Mouse (Mus musculus): Measurements from ENCODE around the gene Lcat.

Lcat gene

DNA sequence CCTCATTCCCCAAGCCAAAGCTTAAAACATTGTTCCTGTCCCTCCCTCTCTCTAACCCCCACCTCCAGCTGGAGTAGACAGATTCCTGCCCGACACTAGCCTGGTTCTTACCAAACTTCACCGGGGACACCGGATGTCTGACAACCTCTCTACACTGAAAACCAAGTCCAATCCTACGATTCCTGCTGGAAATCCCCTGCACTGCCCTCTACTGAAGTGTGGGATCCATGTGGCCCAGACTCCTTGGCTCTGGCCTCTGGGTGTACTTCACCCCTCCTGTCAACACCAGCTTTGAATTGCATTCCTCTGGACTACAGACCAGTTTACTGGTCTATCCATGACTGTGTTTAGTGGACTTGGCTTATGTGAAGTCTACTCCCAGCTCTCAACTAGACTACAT, 13.4 kb upstream of the Lcat start:
- in situ Hi-C loops (cut with MboI; ENCODE audit: low pct_unique_long_range_greater_than_20kb in 1 of 2, low sequenced_read_pairs in 2 of 2, unreplicated experiment in 1 of 2), result no loop called here

DNA sequence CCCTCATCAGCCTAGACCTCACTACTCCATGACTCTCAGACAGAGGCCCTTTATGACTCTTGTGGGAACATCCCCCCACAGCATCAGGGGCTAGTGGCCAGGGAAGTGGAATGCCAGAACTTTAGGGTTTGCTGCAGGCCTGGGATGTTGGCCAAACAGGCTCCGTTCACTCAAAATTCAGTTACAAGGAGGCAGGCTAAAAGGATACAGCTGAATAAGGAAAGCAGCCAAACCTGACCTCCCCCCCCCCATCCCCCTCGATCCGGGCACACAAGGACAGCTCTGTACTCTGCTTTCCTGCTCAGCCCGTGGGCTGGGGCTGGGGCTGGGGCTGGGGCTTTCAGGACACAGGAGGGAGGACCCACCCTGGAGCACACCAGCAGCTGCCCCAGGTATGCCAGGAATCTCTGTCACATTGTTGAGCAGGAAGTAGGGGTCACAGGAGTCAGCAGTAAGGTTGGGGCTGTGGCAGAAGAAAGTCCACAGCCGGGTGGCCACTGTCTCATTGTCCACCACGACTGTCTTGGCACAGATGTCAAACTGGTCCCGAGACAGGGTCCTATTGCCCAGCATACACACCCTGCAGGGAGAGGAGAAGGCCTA, 8.0 kb upstream of the Lcat start:
- in situ Hi-C loops (cut with MboI; ENCODE audit: low pct_unique_long_range_greater_than_20kb in 1 of 2, low sequenced_read_pairs in 2 of 2, unreplicated experiment in 1 of 2), result no loop called here

DNA sequence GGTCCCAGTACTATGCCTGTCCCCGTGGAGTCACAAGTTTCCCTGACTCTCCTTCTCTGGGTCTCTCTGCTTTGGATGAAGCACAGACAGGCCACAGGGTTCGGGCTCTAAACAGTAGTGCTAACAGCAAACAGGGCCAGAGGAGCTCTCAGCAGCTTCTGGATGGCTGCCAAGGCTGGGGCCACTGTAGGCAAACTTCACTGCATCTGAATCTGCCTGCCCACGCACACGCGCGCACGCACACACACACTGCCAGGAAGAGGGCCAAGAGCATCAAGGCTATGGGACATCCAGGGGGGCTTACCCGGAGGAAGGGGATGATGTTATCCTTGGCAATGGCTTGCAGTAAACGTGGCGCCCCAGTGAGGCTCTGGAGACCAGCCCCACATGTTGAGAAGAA, 6.2 kb upstream of the Lcat start:
- in situ Hi-C loops (cut with MboI; ENCODE audit: low pct_unique_long_range_greater_than_20kb in 1 of 2, low sequenced_read_pairs in 2 of 2, unreplicated experiment in 1 of 2), result no loop called here

DNA sequence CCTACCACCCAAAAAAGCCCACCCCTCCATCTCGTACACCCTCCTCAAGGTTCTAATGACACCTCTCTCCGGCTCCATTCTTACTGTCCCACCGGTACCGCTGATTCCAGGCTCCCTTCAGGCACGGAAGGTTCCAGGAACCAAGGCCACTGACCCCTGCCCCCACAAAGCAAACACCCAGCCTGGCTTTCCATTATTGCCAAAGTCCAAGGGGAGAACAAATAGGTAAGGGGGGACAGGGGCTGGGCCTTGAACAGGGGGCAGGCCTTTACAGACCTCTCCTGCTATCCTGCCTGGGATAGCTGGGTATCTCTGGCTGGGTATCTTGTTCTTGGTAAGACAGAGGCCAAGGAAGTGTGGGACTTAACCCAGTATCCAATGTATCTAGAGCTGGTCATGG, 640 bp downstream of the Lcat start:
- in situ Hi-C loops (cut with MboI; ENCODE audit: low pct_unique_long_range_greater_than_20kb in 1 of 2, low sequenced_read_pairs in 2 of 2, unreplicated experiment in 1 of 2), result no loop called here

DNA sequence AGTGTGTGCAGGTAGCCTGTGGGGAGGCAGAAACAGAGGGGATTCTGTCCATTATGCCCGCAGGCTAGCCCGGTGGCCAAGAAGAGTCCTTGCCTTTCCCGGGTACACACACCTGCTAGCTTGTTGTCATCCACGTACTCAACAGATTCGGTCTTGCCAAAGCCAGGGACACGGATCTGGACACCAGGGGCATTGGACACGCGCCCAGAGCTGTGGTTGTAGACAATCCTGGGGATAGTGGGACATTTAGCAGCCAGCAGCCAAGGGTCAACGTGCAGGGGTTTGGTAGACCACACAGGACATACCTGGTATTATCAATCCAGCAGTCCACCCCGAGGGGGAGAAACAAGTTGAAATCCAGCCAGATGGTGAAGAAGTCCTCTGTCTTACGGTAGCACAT, 1.2 kb downstream of the Lcat start:
- in situ Hi-C loops (cut with MboI; ENCODE audit: low pct_unique_long_range_greater_than_20kb in 1 of 2, low sequenced_read_pairs in 2 of 2, unreplicated experiment in 1 of 2), result no loop called here

DNA sequence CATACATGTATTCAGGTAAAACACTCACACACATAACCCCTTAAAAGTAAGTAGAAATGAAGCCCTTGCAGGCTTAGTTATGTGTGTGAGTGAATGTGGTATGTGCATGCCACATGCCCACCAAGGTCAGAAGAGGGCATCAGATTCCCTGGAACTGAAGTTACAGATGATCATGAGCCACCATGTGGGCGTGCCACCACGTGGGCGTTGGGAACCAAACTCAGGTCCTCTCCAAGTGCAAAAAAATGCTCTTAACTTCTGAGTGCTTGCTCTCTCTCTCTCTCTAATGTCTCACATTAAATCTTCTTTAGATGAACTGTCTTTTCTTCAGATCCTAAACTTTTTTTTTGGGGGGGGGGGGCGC, 4.9 kb downstream of the Lcat start, which contains the start of gene Psmb10:
Psmb10 (minus strand) TSS at position 139 of the 364 bp plus-strand sequence.
- in situ Hi-C loops (cut with MboI; ENCODE audit: low pct_unique_long_range_greater_than_20kb in 1 of 2, low sequenced_read_pairs in 2 of 2, unreplicated experiment in 1 of 2), result no loop called here

DNA sequence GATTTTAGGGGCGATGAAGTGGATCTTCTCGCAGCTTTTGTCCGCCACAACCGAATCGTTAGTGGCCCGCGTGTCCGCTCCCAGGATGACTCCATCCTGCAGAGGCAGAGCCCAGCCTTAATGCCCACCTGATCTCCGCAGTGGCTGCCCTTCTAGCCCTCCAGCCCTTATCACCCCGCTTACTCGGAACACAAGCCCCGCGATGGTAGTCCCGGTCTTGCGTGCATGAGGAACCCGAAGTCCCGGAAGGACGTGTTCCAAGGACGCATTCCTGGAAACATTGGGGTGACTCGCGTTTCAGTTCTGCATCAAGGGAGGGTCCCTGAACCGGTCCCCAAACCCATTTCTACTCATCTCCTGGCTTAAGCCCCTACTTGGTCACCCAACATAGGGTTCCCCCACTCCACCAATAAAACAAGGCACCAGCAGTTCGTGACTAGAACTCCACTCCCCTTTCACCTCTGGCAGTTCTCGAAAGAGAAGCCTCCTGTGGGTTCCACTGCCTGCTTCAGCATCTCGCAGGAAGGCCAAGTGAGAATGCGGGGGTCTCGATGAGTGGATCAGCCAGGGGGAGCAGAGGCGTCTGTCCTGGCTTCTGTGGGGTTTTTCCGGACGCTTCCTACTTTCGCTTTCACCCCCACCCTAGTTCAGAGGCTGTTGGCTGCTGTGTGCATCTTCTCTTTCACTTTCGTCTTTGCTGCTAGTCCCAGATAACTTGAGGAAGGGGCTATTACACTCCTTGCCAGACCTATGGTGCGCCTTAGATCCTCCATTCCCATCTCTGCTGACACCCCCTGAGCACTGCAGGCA, 5.5 kb downstream of the Lcat start:
- in situ Hi-C loops (cut with MboI; ENCODE audit: low pct_unique_long_range_greater_than_20kb in 1 of 2, low sequenced_read_pairs in 2 of 2, unreplicated experiment in 1 of 2), result no loop called here

DNA sequence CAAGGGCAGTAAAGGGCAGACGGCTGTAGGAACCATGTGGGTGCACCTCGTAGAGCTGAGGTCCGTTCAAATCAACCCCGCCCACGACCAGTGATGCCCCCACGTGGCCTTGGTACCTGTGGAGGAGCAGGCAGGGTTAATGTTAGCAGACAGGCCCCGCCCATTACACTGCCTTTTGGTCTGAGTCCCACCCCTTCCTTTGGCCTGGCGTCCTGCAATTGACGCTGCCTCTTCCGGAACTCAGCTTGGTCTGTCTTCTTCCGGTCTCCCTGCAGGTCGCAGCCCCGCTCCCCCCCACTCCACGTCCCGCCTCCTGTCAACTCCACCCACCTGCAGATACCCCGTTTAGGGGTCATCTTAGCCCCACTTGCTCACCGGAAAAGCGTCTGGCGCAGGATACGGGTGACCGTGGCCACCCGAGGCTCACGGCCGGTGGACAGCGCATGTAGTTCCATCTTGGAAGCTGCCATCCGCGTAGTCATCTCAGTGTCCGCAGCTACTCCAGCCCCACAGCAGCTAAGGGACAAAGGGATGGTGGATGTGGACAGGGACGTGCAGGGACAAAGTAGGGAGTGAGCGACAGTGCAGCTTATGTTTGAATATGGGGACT, 6.2 kb downstream of the Lcat start:
- in situ Hi-C loops (cut with MboI; ENCODE audit: low pct_unique_long_range_greater_than_20kb in 1 of 2, low sequenced_read_pairs in 2 of 2, unreplicated experiment in 1 of 2), result no loop called here

DNA sequence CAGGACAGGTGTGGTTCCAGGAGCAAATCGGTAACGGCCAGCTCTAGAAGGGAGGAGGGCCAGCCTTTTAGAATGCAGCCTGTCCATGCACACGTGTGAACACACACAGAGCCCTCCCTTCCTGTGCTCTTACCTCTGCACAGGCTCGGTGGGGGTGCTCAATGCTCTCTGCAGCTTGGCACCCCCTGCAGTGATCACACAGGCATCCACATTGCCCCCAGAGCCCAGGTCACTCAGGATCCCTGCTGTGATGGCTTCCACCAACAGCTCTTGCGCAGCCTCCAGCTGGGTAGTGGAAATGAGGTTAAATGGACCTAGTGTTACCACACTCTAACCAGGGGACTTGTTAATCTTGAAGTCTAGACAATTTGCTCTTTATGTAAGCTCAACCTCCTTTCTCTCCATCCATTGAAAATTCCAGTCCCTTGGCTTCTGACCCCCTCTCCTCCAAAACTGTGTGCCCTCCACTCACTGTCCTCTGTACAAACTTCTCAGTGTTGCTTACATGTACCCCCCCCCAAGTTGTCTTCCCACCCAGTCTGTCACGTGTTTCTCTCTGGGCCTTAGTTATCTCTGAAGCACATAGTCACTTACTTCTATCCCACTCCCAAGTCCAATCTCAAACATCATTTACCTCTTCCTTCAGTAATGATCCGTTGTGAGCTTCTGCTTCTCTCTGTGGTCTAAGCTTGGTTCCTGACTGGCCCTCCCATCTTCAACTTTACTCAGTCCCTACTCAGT, 7.1 kb downstream of the Lcat start:
- in situ Hi-C loops (cut with MboI; ENCODE audit: low pct_unique_long_range_greater_than_20kb in 1 of 2, low sequenced_read_pairs in 2 of 2, unreplicated experiment in 1 of 2), result no loop called here

DNA sequence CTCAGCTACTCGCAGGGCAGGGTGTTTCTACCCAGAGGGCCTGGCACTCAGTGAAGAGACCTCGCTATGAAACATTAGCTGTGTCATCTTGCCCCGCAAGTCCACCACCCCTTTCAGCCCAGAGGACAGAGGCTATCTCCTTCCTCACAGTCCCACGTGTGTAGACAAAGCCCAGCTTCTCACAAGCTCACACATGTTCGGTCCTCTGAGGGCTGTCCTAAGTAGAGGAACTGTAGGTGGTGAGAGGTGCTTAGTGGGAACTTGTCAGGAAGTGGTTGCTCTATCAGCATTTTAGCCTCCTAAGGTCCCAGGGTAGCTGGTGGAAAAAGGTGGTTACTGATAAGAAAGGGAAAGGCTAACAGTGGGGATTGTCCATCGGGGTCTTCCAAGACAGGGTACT, 8.1 kb downstream of the Lcat start:
- in situ Hi-C loops (cut with MboI; ENCODE audit: low pct_unique_long_range_greater_than_20kb in 1 of 2, low sequenced_read_pairs in 2 of 2, unreplicated experiment in 1 of 2), result no loop called here

DNA sequence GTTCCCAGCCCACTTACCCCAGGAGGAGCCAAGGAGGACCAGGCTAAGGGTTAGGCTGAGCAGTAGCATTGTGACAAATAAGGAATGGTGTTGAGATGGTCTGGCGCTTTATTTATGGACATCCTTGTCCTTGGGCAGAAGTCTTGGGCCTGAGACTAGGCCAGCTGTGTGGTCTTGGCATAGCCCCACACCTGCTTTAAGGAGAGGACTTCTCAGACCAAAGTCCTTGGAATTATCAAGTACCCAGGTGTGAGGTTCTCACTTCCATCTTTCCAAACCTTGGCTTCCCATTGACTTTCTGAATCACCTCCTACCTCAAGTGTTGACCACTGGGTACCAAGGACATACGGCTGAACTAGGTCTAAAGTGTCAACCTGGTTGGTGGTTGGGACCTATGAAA, 9.4 kb downstream of the Lcat start, which contains the start of gene Ctrl:
Ctrl (minus strand) TSS at position 101 of the 400 bp plus-strand sequence.
- in situ Hi-C loops (cut with MboI; ENCODE audit: low pct_unique_long_range_greater_than_20kb in 1 of 2, low sequenced_read_pairs in 2 of 2, unreplicated experiment in 1 of 2), result no loop called here

DNA sequence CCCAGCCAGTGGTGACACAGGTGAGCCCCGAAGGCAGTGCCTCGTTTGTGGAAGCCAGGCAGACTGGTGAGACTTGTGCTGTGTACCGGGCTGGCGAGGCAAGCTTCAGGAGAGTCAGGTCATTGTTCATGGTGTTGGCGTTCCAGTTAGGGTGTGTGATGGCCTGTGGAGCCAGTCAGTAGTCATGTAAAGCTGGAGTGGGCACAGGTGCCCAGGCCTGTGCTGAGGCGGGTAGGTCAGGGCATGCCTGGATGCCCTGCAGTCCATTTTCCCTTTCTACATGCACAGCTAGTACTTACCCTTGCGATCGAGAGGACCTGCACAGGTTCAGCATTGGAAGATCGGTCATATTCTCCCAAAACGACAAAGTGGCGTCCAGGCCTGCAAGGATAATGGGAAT, 10.7 kb downstream of the Lcat start:
- in situ Hi-C loops (cut with MboI; ENCODE audit: low pct_unique_long_range_greater_than_20kb in 1 of 2, low sequenced_read_pairs in 2 of 2, unreplicated experiment in 1 of 2), result no loop called here

DNA sequence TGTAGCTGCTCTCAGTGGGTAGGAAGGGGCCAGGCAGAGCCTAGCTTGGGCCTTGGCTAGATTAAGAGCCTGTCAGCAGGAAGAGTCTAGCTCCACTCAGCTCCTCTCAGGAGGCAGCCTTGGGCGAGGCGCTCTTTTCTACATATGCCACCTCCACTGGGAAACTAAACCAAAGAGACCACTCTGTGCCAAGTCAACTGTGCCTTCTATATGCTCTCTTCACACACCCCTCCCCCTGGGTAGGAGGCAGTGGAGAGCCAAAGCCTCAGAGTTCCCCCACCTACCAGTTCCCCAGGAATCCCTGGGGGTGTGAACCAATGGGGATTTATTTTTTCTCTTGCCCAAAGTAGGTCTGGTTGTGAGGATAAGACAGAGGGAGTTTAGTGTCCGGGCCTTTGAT, 11.9 kb downstream of the Lcat start:
- in situ Hi-C loops (cut with MboI; ENCODE audit: low pct_unique_long_range_greater_than_20kb in 1 of 2, low sequenced_read_pairs in 2 of 2, unreplicated experiment in 1 of 2), result no loop called here

DNA sequence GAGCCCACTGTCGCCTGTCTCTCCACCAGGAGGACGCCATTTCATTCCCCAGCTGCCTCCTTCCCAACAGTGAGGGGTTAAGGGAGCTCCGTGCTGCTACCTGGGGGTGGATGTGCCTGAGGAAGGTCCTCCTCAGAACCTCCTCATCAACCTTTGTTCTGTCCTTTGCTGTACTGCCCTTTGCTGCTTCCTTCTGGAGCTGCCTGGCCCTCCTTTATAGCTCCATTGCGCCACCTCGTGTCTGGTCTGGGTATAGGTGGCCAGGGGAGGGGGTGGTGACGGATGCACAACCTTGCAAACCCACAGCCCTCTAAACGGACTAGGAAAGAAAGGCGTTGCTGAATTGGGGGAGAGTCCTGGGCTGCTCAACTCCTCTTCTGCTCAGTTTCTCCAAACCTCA, 12.6 kb downstream of the Lcat start:
- in situ Hi-C loops (cut with MboI; ENCODE audit: low pct_unique_long_range_greater_than_20kb in 1 of 2, low sequenced_read_pairs in 2 of 2, unreplicated experiment in 1 of 2), result no loop called here

DNA sequence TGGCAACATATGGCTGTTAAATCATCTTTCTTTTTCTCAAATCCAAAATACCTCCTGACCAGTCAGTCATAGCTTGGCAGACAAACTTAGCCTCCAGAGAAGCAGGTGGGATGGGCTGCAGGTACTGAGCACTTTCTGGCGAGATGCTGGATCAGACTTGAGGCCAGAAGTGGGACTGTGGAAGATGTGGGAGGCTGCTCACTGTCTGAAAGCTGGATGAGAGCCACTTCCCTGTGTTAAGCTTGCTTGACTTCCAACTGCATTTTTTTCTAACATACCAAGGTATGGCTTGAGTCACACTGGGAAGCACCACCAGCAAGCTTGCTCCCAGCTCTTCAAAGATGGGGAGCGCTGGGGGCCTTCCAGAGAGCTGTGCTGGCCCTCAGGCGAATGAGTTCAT, 18.1 kb downstream of the Lcat start:
- in situ Hi-C loops (cut with MboI; ENCODE audit: low pct_unique_long_range_greater_than_20kb in 1 of 2, low sequenced_read_pairs in 2 of 2, unreplicated experiment in 1 of 2), result loop anchor here in 1 of 2 experiments (10.0 kb wide), 1 partner anchor 210 kb away; no protein-coding TSS in a partner anchor

DNA sequence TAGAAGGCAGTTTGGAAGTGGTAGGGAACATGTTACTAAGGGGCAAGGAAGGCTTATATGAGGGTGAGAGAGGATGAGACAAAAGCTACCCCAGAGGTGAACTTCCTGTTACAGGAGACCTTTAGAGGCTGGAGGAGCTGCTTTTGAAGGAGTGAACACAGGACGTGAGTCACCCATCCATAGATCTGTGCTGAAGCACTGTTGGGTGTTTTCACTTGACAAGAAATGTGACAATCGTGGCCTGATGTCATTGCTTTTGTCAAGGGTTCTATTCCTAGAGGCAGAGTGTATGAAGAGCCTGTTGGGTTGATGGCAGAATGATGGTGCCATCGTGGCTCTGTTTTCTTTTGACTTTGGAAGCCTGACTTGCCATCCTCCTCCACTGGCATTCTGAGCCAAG, 23.8 kb downstream of the Lcat start:
- in situ Hi-C loops (cut with MboI; ENCODE audit: low pct_unique_long_range_greater_than_20kb in 1 of 2, low sequenced_read_pairs in 2 of 2, unreplicated experiment in 1 of 2), result no loop called here

DNA sequence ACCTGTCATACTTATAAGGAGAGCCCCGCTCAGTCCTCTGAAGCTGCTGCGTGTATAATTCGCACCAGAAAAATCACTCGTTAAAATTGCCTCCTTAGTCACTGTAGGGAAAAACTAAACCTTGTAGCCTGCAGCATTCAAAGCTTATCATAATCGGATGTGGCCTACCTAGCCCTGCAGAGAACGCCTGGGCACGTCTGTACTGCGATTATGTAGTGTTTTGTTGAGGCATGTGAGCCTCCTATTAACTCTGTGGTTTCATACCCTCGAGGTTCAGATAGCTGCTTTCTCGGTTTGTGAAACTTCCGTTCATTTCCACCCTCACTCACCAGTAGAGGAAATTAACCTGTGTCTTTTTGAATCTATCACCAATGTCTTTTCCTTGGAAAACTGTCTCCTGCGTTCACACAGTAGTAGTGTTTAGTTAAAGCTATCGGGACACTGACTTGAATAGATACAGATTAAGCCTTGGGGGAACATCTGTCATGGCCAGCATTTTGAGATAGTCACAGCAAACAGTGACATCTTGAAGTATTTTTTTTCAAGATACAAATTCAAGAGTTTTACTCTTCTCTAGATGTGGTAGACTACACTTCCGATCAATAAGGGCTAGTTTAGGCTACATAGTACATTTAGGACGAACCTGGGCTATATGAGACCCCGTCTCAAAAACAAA, 42.1 kb downstream of the Lcat start:
- in situ Hi-C loops (cut with MboI; ENCODE audit: low pct_unique_long_range_greater_than_20kb in 1 of 2, low sequenced_read_pairs in 2 of 2, unreplicated experiment in 1 of 2), result no loop called here

DNA sequence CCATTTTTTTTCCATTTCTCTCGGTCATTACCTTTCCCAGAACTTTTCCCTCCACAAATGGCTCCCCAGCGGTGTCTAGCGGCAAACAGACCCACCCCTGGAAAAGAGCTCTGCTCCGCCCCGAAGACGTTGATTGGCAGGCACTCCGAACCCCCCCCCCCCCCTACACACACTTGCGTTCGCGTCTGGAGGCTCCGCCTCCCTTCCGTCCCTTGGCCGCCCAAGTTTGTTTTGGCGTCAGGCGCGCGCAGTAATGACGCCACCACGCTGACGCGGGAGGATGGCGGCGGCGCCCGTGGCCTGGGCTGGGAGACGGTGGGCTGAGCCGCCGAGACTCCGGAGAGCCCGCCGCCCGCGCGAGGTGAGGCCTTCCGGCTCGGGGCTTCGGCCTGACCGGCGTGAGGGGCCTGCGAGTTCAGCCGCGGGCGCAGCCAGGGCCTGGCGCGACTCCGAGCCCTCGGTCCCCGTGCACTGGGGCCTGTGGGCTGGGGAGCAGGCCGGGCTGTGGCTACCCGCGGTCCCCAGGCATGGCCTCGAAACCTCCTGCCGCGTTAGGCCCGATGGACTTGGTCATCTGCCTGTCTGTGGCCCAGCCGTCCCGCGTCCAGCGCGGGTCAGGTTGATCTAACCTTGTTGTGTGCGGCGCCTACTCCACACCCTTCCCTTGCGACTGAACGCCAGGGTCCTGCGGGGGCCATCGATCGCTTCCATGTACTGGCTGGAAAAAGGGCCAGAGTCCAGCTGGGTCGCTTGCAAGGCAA, 42.8 kb downstream of the Lcat start, which contains the start of gene Pskh1:
Pskh1 (plus strand) TSS at position 262 of the 761 bp plus-strand sequence.
- in situ Hi-C loops (cut with MboI; ENCODE audit: low pct_unique_long_range_greater_than_20kb in 1 of 2, low sequenced_read_pairs in 2 of 2, unreplicated experiment in 1 of 2), result no loop called here

Data from mouse embryonic stem cell (cell line).